Mouse (Mus musculus) urinary bladder, postnatal 36 days (tissue): Measurements from ENCODE around the gene Klhl26.

Source experiments
- DNase-seq, 2 experiments: peaks; one replicate each; pipeline ENCODE4 v3.0.0; 2022; ENCODE audit warnings: low spot score in 2 of 2, mixed read lengths in 1 of 2

The Klhl26 gene

DNA sequence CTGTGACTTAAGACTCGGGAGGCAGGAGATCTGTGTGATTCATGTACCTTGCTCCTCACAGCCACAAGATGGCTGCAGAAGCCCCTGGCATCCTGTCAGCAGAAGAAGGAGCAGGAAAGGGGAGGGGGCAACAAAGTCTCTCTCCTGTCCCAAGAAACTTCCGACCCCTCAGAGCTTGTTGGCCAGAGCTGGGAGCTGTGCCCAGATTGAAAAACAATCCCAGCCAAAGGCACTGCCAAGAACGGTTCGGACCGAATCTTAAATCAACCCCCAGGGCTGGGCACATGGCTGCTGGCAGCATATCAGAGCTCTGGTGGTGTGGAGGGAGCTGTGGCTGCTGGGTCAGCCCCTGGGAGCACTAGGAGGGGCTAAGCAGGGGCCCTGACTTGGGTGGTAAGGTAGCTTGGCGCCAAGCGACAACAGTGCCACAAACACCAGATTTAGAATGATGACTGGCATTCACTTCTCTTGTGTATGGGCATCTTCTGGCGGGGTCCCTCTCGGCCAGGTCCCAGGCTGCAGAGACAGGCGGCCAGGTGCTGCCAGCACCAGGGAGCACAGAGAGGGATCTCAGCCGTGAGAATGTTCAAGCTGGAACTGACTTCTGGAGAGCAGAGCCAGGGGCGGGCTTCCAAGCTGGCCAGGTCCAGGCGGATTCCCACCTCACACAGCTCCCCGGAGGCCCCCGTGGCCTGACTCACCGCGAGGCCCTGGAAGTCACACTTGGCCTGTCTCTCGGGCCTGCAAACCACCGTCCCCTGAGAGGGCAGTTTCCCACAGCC is 28.9 kb downstream of the Klhl26 start:
- DNase-seq, result peak in 1 of 2 experiments; percentile 40

DNA sequence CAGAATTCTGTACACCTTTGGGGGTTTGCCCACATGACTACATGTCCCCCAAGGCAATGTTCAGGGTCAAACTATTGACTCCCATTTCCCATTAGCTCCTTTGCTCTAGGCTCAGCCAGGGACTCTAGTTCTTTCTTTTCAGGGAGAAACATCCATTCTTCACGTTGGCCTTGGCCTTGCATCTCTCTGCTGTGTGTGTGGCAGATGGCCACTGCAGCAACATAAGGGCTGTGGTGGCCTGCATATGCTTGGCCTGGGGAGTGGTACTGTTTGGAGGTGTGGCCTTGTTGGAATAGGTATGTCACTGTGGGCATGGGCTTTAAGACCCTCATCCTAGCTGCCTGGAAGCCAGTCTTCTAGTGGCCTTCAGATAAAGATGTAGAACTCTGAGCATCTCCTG is 30.8 kb downstream of the Klhl26 start:
- no peak for DNase-seq

DNA sequence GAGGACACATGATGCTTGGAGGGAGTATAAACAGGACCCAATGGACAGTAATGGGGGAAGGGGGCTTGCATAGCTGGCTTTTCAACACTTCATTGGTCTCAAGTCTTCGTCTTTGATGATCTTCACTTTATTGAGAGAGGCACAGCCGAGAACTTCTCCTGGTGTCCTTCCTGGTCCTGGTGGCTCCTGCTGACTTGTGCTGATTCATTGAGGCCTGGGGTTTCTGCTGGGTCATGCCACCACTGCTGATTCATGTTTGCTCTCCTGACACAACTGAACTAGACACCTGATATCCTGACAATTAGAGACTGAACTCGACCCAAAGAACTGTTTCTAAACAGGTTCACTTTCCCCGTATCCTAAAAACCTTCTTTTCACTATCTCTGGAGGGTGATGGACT is 33.4 kb downstream of the Klhl26 start:
- DNase-seq, result no peak

DNA sequence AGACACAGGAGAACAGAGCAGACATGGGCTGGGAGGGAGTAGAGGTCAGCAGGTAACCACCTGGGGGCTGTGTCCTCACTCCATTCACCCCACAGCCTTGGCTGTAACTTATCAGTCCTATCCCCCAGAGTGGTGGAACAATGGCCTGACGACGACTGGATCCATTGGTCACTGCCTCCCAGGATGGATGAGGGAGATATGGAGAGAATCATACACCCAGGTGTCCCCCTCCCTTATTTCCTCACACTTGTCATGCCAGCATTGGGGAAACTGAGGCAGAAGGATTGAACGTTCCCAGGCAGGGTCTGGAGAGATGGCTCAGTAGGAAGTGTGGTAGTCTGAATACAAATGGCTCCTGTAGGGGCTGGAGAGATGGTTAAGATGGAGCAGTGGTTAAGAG is 35.2 kb downstream of the Klhl26 start:
- no peak for DNase-seq

DNA sequence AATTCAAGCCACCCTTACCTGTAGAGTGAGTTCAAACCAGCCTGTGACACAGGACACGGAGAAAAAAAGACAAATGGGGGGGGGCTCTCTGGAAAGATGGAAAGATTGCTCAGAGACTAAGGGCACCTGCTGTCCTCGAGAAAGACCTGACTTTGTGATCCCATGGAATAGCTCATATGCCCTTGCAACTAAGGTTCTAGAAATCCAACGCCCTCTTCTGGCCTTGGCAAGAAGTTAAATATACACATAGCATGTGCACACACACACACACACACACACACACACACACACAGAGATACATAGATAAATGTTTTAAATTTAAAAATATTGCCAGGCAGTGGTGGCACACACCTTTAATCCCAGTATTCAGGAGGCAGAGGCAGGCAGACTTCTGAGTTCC is 36.5 kb downstream of the Klhl26 start:
- DNase-seq, result no peak

DNA sequence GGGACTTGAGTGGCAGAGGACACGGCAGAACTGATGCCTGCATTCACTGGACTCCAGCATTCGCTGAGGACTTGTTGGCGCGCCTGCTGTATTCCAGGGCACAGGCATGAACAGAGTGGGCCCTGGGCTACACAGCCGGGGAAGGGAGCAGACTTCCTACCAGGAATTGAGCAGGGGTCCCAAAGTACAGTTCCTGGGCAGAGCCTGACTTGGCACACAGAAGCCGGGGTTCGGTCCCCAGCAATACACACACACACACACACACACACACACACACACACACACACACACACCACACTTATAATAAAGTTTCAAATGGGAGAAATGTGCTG is 37.0 kb downstream of the Klhl26 start:
- DNase-seq, result no peak

DNA sequence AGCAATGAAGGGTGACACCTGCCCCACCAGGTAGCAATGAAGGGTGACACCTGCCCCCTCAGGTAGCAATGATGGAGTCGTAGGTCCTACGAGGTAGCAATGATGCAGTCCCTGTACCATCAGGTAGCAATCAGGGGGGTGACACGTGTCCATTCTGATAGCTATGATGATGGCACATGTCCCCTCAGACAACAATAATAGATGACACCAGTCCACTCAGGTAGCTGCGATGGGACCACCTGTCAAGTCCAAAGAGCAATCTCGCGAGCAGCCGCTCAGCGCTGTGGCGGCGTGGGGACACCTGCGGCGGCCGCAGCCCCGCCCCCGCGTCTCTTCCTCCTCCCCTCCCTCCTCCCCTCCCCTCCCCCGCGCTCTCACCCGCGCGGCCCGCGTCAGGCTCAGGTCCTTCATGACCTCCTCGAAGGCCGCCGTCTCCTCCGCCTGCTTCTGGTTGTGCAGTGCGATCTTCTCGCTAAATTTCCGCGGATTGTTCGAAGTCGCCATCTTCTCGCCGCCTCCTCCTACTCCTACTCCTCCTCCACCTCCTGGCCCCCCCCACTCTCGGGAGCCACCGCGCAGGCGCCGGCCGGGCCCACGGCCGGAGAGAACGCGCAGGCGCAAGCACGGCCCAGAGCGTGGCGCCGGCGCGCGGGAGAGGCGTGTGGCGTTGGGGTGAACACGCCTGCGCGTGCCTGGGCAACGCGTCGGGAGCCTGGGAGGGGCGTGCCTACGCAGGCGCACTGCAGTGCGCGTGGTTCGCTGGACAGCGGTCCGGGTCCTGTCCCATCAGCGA is 37.5 kb downstream of the Klhl26 start, which contains the start of gene Crtc1:
Crtc1 (minus strand) TSS at position 525 of the 793 bp plus-strand sequence.
- peak; percentile 94 to 97 for DNase-seq

DNA sequence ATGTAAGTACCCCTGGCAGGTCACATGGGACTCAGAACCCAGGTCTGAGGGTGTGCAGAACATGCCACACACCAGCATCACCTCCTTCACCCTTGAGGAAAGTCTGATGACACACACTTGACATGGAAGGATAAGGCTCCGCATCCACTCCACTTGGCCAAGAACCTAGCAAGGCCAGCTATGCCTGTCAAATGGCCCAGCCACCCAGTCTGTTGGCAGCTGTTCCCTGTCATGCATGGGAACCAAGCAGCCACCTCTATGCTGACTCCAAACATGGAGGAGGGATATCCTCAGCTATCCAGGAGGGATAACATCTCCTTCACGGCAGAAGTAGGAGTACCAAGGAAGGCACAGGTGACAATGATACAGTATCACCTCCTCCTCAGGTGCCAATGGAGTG is 38.3 kb downstream of the Klhl26 start:
- DNase-seq, result no peak

DNA sequence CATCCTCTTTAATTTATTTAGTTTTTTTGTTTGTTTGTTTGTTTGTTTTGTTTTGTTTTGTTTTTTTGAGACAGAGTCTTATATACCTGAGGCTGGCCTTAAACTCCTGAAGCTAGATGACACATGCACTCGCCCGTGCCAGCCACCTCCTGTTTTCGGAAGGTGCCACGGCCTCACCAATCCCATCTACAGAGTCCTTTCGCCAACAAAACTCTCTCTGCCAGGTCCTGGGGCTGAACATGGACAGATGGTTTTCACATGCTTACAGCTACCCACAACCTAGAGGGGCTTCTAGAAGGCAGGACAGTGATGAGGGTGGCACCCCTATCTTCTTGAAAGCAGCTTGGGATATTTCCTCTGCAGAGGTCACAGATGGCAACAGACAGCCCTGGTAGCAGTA is 41.6 kb downstream of the Klhl26 start:
- no peak for DNase-seq

DNA sequence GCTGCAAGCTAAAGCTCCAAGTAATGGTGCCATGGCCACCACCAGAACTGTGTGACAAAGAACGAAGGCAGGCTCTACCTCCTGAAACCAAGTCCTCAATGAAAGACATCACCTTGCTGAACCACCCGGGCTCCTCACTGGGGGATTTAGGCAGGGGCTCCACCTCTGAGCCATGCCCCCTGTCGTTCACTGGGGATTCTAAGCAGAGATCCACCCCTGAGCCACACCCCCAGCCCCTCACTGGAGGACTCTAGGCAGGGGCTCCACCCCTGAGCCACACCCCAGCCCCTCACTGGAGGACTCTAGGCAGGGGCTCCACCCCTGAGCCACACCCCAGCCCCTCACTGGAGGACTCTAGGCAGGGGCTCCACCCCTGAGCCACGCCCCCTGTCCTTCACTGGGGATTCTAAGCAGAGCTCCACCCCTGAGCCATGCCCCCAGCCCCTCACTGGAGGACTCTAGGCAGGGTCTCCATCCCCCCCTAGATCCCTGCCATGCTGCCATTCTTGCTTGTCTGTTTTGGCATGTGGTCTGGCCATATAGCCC is 43.7 kb downstream of the Klhl26 start:
- DNase-seq, result no peak

DNA sequence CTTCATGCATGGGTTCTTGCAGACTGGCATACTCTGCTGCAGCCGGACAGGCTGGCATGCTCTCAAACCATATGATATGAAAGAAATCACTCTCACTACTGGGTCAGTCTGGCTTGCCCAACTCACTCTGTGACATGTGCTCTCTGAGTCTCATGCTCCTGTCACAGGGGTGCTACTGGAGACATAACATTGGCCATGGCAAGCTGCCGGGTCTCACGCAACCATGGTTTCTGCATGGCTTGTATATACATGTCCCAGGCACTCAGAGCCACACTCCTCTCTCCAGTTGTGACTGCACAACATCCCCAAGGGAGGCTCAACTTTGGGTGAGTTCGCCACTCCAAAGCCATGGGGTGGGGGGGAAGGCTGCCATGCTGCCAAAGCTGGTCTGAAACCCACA is 45.6 kb downstream of the Klhl26 start:
- DNase-seq, result no peak

DNA sequence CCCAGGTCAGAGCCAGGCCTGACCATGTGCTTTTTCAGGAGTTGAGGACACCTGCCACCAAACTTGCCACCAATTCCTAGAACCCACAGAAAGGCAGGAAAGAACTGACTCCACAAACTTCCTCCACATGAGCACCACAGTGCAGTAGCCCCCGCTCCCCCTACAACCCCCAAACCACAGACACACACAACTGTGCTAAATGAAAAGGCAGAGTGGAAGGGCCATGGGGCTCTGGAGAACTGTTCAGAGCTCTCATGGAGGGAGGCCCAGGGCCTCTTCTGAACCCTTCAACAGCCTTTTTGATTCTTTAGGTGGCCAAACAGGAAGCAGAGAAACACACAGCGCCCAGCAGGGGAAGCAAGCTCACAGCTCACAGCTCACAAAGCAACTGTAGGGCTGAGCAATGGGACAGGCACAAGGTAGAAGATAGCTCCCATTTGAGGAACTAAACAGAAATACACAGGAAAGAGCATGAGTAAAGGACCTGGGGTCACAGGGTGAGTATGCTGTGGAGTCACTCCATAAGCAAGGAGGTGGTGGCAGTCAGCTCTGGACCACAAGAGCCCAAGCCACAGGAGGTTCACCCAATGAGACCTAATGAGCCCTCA is 50.4 kb downstream of the Klhl26 start:
- no peak for DNase-seq

DNA sequence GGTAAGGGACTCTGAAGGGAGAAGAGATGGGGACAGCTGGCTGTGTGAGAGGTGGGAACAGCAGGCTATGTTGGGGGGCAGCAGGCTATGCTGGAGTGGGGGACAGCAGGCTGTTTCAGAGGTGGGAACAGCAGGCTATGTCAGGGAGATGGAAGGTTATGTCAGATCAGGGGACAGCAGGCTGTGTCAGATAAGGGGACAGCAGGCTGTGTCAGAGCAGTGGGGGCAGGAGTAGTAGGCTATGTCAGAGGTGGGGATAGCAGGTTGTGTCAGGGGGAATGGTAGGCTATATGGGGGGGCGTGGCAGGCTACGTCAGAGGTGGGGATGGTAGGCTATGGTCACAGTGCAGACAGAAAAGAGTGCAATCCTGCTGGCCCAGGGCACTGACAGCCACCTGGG is 54.0 kb downstream of the Klhl26 start:
- no peak for DNase-seq

DNA sequence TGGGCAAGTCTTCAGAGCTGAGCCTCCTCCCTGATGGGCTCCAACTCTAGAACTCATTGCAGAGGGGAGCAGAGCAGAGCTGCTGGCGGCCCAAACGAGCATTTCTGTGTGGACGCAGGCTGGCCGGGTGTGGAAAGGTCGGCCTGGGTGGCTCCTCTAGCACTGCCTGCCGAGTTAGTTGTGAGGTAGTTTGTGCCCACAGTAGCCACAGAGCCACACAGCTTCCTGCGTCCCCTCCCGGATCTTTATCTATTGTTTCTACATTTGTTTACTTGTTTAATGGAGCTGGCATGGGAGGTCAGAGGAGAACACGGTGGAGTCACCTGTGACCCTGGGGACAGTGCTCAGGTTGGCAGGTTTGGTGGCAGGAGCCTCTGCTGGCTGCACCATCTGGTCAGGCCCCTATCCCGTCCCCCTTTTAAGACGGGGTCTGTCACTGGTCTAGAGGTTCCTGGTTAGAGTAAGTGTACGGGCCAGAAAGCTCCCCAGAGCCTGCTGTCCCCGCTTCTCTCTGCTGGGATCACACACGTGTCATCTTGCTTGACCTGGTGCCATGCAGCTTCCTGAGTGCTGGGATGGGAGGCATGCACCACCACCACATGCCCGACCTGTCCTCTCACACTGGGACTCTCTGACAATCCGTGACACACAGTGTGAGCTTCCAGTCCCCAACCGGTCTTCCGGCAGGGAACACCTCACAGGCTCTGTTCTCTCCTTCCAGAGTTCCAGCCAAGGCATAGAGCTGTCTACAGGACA is 55.2 kb downstream of the Klhl26 start:
- no peak for DNase-seq

DNA sequence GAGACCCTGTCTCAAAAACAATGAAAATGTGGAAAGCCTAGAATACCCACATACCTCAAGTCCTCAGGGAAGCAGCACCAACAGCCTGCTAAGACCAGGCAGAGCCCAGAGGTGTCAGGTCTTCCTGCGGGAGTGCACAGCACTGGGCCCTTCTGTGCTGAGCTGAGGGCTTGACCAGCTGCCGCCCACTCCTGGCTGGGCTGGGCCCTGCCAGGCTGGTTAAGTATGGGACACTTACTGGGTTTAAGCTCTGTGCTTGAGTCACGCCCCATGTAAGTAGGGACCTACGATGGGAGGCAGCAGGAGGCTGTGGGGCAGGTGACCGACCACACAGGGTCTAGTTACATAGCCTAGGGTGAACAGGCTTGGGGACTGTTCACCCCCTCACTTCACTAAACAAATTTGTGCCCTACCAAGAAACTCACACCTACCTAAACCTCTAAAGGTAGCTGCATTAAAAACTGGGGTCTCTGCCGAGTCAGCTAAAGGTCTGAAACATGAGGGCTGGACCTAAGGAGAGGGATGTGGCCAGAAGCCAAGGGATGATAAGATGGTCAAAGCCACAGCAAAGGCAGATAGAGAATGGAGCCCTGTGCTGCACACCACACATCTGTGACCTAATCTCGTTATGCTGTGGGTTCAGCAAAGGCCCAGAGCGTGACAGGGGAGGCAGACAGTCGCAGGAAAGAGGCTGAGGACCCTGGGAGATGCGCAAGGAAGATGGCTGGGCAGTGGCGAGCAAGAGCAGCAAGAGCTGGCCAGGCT is 56.7 kb downstream of the Klhl26 start:
- no peak for DNase-seq

DNA sequence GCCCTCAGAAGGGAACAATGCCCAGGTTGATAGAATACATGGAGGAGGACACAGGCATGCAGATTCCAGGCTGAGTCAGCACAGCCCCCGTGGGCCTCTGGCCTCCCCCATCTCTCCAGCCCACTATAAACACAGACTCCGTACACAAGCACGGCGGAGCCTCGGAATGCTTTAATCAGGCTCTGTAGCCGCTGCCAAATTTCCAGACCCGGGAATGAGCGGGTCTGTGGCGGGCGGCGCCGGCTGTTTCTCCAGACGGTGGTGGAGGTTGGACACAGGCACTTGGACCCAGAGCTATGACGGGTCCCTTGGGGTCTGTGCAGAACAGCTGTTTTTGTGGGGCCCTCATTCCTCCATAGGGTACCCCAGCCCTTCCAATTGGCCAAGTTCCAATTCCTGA is 57.8 kb downstream of the Klhl26 start:
- DNase-seq, result peak in 1 of 2 experiments; percentile 18

DNA sequence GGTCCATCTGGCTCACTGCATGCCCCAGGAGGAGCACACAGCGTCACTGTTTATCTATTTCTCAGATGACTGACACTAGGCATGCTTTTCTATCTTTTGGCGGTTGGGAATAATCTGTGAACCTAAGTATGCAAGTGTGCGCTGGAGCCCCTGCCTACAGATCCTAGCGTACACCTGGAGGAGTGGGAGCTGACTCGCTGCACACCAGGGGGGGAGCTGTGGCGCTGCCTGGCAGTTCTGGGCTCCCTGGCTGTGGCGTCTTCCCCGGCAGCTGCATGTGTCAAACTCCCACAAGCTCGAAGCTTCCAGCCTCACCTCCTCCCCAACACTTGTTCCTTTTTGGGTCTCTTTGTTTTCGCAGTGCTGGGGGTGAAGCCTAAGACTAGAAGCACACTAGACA is 58.9 kb downstream of the Klhl26 start:
- DNase-seq, result no peak

DNA sequence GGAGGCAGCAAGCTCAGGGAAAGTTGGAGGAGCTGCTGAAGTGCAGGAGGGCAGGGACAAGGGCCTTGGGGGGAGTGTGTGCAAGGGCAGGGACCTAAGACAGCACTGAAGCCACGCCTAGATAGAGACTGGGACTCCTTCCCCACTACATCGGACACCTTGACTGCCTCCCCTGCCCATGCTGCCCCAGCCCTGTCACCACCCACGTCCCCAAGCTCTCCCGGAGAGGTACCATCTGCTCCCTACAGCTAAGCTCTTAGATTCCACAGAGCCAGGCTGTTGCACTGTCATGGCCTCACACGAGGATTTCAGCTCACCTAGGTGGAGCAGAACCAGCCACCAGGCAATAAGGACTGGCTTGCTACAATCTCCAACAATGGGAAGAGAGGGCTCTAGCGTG is 59.8 kb downstream of the Klhl26 start:
- DNase-seq, result no peak

DNA sequence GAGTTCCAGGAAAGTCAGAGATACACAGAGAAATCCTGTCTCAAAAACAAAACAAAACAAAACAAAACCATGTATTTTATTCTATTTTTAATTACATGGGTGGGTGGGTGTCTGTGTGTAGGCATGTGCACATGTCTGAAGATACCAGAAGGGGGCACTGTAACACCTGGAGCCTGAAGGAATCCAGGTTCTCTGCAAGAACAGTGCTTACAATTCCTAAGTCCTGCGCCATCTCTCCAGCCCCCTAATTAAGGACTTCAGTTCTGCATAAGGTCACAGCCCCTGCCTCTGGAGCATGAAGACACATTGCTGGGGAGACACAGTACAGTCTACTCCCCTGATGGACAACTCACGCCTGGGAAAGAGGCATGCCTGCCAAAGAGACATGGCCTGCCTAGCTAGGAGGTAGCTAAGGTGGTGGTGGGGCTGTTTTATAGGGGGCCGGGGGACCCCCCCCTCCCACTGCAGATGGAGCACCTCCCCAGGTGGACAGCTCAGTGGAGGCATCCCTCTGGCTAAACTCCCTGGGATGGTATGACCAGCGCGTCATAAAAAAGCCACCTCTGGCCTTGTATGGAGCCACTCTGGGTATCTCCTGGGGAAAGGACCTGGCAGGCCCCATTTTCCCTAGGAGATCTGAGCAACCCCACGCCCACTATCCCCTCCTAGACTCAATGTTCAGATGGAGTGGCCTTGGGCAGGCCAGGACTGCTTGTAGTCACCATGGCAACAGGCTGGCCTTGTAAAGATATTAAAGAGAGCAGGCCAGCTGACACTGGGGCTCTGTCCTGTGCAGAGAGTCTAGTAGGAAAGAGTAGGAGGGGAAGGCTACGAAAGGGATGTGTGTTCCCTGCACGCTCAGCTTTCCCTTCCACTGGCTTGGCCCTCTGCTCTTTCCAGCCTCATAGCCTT is 61.0 kb downstream of the Klhl26 start:
- DNase-seq, result no peak
